Mouse (Mus musculus): ENCODE measurements at regions not wholly inside any gene's neighbourhood (a gene's known extent, or its start where the extent isn't known, plus 50 kb on each side); places are given as distances from the start of the nearest gene placed in this dataset.

GRCm38 (mm10) chr3:46583351-46583750, 135.3 kb upstream of the Pabpc4l start:
- in situ Hi-C loops (cut with MboI, MseI) = no loop called here

- in situ Hi-C loops (cut with MboI, MseI) = no loop called here
These were observed 118.7 kb upstream of the Pabpc4l start for GRCm38 (mm10) chr3:46566636-46567235.

GRCm38 (mm10) chr3:46553590-46553989, 105.6 kb upstream of the Pabpc4l start:
- in situ Hi-C loops (cut with MboI, MseI) = no loop called here

- in situ Hi-C loops (cut with MboI, MseI) = no loop called here
These were observed 90.6 kb upstream of the Pabpc4l start for GRCm38 (mm10) chr3:46538660-46539059.

GRCm38 (mm10) chr3:46511157-46511556, 63.1 kb upstream of the Pabpc4l start:
- in situ Hi-C loops (cut with MboI, MseI) = no loop called here

GRCm38 (mm10) chr3:46503713-46504112, 55.7 kb upstream of the Pabpc4l start:
- in situ Hi-C loops (cut with MboI, MseI) = loop anchor here in 1 of 2 experiments (10.0 kb wide), 1 partner anchor 1541 kb away; no protein-coding TSS in a partner anchor

All from T-helper 17 cell (primary cell).